Mouse (Mus musculus) C2C12 (cell line): ENCODE measurements around the gene Cpa1.

ENCODE experiments used
- CTCF ChIP-seq: IDR thresholded peaks from one replicate; pipeline ENCODE4 v1.5.1; 2011; ENCODE audit not compliant: control insufficient read depth, insufficient read depth, insufficient read length
- MAX ChIP-seq: IDR thresholded peaks from one replicate; pipeline ENCODE4 v1.6.1; 2011; ENCODE audit warnings: mild to moderate bottlenecking, control low read depth

GRCm38 (mm10) chr6:30616491-30616941 lies 22.5 kb upstream of the Cpa1 start:
- TF ChIP-seq CTCF (no peak), MAX (no peak)
